Mouse (Mus musculus): ENCODE results near the gene Msantd4.
"Not testable (repeated sequence)": the region's sequence is repeated elsewhere in the genome, so short reads cannot be mapped to it uniquely, and the experiment has no call there.

Msantd4 gene

GRCm38 (mm10) chr9:4375828-4376639, at the start of gene Msantd4:
Gene Msantd4 (plus strand): TSS chr9:4376562.
- peak; percentile 91 for DNase-seq

- no peak for DNase-seq
Observed at GRCm38 (mm10) chr9:4353163-4353562, 23.2 kb upstream of the Msantd4 start.

- DNase-seq = no peak
Observed at GRCm38 (mm10) chr9:4376640-4377120, 318 bp downstream of the Msantd4 start.

DNA sequence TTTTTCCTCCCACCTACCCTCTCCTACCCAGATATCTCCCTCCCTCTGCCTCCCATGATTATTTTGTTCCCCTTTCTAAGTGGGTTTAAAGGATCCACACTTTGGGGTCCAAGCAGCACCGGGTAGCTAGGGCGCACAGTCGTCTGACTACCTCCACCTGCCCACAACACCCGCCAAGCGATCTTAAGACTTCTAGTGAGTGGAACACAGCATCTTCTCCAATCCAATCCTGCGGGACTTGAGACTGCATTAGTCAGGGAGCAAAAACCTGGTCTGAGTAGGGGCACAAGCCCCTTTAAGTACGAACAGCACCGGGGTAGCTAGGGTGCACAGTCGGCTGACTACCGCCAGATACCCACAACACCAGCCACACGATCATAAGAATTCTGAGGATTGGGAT, 24.4 kb downstream of the Msantd4 start:
- not testable (repeated sequence) for DNase-seq

Measured in B cell, adult 2 months (primary cell).